Mouse (Mus musculus) hindbrain, embryonic 10.5 days (tissue): ENCODE results near the gene E2f3. TPM values are rescaled to one million over a fixed set of nuclear protein-coding genes. Genes with fewer than 3 reads are reported as not detected.
A peak's percentile ranks its signal among the peaks of the same experiment; 100 is the strongest.

Source experiments
- DNase-seq: peaks from one replicate; pipeline ENCODE4 v3.0.0-alpha.2; 2017; ENCODE audit warnings: low spot score
- H3K27ac ChIP-seq: fragments of 300-500 bp; sonication (generic); 2 replicates; pipeline ENCODE4 v1.5.1; 2016; ENCODE audit warnings: mild to moderate bottlenecking, moderate library complexity
- H3K27me3 ChIP-seq: fragments of 300-500 bp; sonication (generic); 2 replicates; pipeline ENCODE4 v1.6.1; 2016; ENCODE audit warnings: mild to moderate bottlenecking; ENCODE audit not compliant: poor library complexity, insufficient read depth, severe bottlenecking
- H3K36me3 ChIP-seq: fragments of 300-500 bp; sonication (generic); 2 replicates; pipeline ENCODE4 v1.6.1; 2016; ENCODE audit warnings: mild to moderate bottlenecking, moderate library complexity
- H3K4me1 ChIP-seq: fragments of 300-500 bp; sonication (generic); replicated peaks from 2 replicates; pipeline ENCODE4 v1.6.1; 2016; ENCODE audit warnings: mild to moderate bottlenecking
- H3K4me3 ChIP-seq: fragments of 300-500 bp; sonication (generic); 2 replicates; pipeline ENCODE4 v1.5.1; 2016; ENCODE audit warnings: mild to moderate bottlenecking, moderate library complexity
- H3K9me3 ChIP-seq: fragments of 300-500 bp; sonication (generic); 2 replicates; pipeline ENCODE4 v1.6.1; 2016; ENCODE audit warnings: mild to moderate bottlenecking, moderate library complexity
- WGBS: fragments of 180-500 bp; shearing (Covaris S2); methylation state at CpG from one replicate; pipeline ENCODE4 v1.1.7; 2016; 5-methylcytosine and 5-hydroxymethylcytosine counted together
- polyA plus RNA-seq: library from polyadenylated mRNA; unstranded; fragments of >200 nt; fragmentation: Nextera tagmentation; extraction: Ambion mirVana; gene quantifications from 2 replicates; pipeline ENCODE4 v1.2.1, GENCODE M21; 2016

Gene E2f3
- polyA plus RNA-seq: 15.6 and 18.8 TPM in 2 replicates

DNA sequence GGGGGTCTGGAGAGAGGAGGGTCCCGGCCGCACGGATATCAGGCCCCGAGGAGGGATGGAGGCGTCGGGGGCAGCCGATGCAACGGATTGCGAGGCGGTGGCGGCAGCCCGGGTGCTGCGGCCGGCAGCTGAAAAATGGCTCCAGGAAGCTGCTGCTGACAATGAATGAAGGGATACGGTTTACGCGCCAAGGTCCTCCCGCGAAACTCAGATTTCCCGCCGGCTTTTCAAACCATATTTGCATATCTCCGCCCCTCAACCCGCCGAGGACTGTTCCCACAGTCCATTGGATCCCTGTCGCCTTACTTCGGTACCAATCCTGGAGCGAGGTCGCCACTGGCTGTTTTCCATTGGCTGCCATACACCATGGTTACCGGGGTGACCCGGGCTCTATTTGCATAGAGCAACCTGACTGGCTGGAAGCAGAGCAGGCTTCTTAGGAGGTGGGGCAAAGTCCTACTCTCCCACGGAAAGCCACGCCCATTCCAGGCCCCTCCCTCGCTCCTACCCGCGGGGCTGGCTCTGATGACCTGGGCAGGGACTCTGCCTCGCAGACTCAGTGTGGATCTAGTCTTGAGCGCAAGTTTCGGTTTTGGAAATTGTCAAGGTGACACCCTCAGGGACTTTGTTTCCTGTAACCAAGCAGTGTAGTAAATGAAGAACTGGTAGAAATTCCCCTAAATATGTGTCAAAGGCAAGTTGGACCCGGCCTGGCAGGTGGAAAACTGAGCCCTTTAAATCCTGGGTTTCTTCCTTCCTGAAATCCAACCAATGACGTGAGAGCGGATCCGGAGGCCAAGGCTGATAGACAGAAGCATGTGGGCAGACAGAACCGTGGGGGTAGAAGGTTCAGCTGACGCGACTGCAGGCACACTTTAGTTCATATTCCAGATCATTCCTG is at the start of gene E2f3:
Gene E2f3 (minus strand): TSS at position 209 of the 901 bp plus-strand sequence.
- WGBS: under 1% methylated on average over 45 of the region's 45 CpGs
- no peaks in the 10 kb centered on the region for H3K9me3 ChIP-seq
- no peaks in the 10 kb centered on the region; the same call in 1 of the 2 replicates for H3K36me3 ChIP-seq
- H3K4me3 ChIP-seq: peak within 1 kb of the TSS; percentile 99
- DNase-seq: peak; percentile 99
- 0 out of 2 replicates have a peak, but pooled peaks cover 4% of the 10 kb centered on the region for H3K27me3 ChIP-seq
- peak within 1 kb of the TSS; percentile 100 for H3K27ac ChIP-seq
- peaks cover 37% of the 10 kb centered on the region for H3K4me1 ChIP-seq

DNA sequence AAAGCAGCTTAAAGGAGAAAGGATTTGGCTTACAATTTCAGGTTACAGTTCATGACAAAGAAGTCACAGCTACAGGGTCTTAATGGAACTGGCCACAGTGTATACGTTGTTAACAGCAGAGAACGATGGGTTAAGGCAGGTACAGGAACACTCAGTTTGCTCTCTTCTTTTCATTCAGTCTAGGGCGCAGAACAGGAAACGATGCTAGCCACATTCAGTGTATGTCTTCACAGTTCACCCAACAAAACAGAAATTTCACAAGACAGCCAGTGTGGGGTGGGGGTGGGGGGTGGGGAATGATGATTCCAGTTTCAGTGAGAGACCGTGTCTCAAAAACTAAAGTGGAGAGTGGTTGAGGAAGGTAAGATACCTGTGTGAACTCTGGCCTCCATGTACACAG is 48.7 kb upstream of the E2f3 start:
- H3K9me3 ChIP-seq: no peaks in the 10 kb centered on the region
- H3K27me3 ChIP-seq: no peaks in the 10 kb centered on the region
- H3K27ac ChIP-seq: no peak overlapping the region
- 95% methylated on average over 5 of the region's 5 CpGs for WGBS
- DNase-seq: no peak
- H3K4me1 ChIP-seq: no peaks in the 10 kb centered on the region
- H3K36me3 ChIP-seq: no peaks in the 10 kb centered on the region
- no peak overlapping the region for H3K4me3 ChIP-seq

DNA sequence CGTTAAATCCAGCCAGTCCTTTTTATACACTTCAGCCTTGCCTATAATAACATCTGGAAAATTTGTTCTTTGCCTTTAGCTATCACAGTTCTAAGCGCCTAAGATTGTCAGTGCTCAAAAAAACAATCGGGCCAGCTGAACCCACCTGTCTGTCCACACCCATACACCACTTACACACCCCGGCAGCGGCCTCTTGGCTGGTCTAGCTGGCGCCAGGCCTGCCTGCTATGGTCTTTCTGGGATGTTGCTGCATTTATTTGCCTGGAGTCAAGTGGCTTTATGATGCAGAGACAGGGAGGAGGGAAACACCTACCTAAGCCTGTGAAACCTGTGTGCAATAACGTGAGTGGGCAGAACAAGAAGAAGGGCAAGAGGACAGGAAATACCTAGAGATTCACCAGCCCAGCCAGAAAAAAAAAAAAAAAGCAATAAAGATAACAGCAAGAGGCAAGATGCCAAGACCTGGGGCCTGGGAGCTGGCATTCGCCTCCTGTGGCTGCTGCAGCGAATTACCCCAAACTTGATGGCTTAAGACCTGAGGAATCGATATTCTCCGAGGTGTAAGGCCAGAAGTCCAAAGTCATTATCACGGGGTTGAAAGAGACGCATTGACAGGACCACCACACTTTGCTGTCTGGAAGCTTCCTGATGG is 45.9 kb upstream of the E2f3 start:
- Histone ChIP-seq H3K4me3 (no peak overlapping the region), H3K27me3 (no peaks in the 10 kb centered on the region), H3K9me3 (no peaks in the 10 kb centered on the region), H3K4me1 (no peaks in the 10 kb centered on the region), H3K36me3 (no peaks in the 10 kb centered on the region), H3K27ac (no peak overlapping the region)
- DNase-seq: no peak
- WGBS: 88% methylated on average over 13 of the region's 13 CpGs

DNA sequence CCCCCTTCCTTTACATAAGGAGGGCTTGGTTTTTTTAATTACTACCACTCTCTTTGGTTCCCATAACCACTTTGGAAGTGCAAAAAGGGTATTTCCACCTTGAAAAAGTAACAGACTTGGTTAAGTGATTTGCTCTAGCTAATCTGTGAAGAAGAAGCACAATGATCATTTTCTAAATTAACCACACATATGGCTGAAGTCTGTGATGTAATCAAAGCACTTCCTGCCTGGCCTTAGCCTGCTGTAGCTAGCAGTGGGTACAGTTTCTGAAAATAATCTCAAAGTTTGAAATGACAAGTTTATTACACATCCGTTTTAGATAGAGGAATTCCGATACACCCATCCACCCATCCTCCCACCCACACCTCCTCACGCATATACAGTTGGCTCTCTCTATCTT is 42.0 kb upstream of the E2f3 start:
- DNase-seq: no peak
- Histone ChIP-seq H3K27me3 (no peaks in the 10 kb centered on the region), H3K27ac (no peak overlapping the region), H3K36me3 (no peaks in the 10 kb centered on the region), H3K9me3 (0 out of 2 replicates have a peak, but pooled peaks cover 3% of the 10 kb centered on the region), H3K4me1 (no peaks in the 10 kb centered on the region), H3K4me3 (no peak overlapping the region)
- WGBS: 90% methylated on average over 3 of the region's 3 CpGs

DNA sequence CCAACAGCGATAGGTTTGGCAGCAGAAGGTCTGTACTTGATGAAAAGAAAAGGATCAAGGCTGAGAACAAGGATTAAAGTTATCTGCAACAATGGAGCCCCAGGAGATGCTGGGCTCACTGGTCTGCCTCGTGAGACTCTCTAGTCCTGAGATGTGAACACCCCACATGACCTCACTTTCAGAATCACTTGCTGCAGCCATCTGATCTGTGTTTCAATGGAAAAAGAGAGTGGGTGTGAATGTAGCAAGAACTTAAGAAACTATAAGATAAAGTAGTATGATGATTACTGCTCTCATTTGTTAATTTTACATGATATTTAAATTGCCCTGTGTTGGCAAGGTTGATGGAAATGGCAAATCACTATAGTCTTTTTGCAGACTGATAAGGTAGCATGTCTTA is 36.6 kb upstream of the E2f3 start:
- H3K27me3 ChIP-seq: no peaks in the 10 kb centered on the region
- 70% methylated on average over 2 of the region's 2 CpGs for WGBS
- 0 out of 2 replicates have a peak, but pooled peaks cover 4% of the 10 kb centered on the region for H3K9me3 ChIP-seq
- DNase-seq: no peak
- H3K4me3 ChIP-seq: no peak overlapping the region
- H3K4me1 ChIP-seq: no peaks in the 10 kb centered on the region
- H3K27ac ChIP-seq: no peak overlapping the region
- no peaks in the 10 kb centered on the region for H3K36me3 ChIP-seq

DNA sequence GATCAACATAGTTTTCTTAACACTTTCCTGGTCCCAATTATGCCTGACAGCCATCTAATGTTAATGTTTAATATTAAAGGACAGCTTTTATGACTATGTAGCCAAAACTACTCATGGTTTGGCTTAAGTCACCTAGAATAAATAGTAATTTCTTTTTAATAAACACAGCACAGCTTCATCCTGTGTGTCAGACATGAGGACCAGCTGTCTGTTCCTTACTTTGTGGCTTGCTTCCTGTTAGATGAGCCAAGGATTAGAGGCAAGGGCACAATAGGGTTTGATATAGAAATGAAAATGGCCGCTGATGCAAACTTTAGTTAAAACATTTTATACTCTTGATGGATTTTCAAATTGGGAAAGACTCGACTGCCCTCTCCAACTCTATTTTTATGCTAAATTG is 32.7 kb upstream of the E2f3 start:
- Histone ChIP-seq H3K4me3 (no peak overlapping the region), H3K36me3 (no peaks in the 10 kb centered on the region), H3K4me1 (no peaks in the 10 kb centered on the region), H3K27me3 (no peaks in the 10 kb centered on the region), H3K27ac (no peak overlapping the region), H3K9me3 (0 out of 2 replicates have a peak, but pooled peaks cover 4% of the 10 kb centered on the region)
- DNase-seq: no peak
- WGBS: 87% methylated on average over 2 of the region's 2 CpGs

DNA sequence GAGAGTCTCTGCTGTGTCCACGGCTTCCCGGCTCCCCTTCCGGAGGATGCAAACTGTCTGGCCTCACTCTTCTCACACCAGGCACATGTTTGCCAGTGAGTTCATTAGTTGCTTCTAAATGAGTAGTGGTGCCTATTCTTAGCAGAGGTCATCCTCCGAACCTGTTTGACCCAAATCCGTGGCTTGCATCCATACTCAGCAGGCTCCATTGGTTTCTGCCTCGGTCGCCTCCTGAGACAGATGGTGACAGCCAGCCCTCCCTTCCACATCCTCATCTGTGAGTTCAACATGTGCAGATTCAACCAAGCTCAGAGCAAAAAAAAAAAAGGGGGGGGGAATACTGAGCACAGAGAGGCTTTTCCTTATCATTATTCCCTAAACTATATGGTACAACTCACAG is 31.7 kb upstream of the E2f3 start:
- Histone ChIP-seq H3K36me3 (no peaks in the 10 kb centered on the region), H3K4me1 (0 out of 2 replicates have a peak, but pooled peaks cover 8% of the 10 kb centered on the region), H3K27ac (no peak overlapping the region), H3K9me3 (no peaks in the 10 kb centered on the region), H3K27me3 (no peaks in the 10 kb centered on the region), H3K4me3 (no peak overlapping the region)
- no peak for DNase-seq
- WGBS: 89% methylated on average over 7 of the region's 7 CpGs

DNA sequence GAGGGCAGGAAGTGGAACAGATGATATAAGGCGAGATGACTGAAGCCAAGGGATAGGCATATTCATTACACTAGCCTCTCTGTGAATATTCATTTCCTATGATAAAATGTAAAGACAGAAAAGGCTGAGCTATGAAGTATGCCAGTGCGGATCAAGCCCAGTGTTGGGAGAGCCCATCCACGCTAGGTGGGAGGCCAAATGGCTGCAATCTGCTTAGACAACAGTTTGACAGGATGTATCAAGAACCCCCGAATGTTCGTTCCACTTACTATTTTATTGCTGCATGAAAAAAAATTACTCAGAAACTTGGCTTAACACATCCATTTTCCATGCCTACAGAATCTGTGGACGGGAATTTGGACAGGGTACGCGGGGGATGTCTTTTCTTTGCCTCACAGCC is 28.7 kb upstream of the E2f3 start:
- Histone ChIP-seq H3K27me3 (no peaks in the 10 kb centered on the region), H3K27ac (no peak overlapping the region), H3K4me1 (0 out of 2 replicates have a peak, but pooled peaks cover 8% of the 10 kb centered on the region), H3K4me3 (no peak overlapping the region), H3K9me3 (no peaks in the 10 kb centered on the region), H3K36me3 (no peaks in the 10 kb centered on the region)
- 94% methylated on average over 8 of the region's 8 CpGs for WGBS
- no peak for DNase-seq

DNA sequence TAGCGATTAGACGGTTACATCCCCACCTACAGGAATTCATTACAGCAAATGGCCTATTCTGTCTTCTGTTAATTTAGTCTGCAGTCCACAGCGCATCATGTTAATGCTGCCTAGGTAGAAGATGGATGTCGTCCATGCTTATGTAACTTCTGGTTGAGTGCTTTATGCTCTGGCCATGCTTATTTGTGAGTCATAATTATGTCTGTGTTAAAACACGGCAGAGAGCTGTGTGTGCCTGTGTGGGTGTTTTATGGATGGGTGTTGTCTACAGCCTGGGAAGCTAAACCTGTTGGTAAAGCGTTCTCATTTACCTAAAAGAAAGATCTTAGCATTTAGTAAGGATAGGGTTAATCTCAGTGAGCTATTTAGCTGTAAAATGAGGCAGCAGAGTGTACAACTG is 26.4 kb upstream of the E2f3 start:
- Histone ChIP-seq H3K27me3 (no peaks in the 10 kb centered on the region), H3K4me3 (no peak overlapping the region), H3K4me1 (0 out of 2 replicates have a peak, but pooled peaks cover 8% of the 10 kb centered on the region), H3K27ac (no peak overlapping the region), H3K9me3 (no peaks in the 10 kb centered on the region), H3K36me3 (no peaks in the 10 kb centered on the region)
- DNase-seq: no peak
- WGBS: 90% methylated on average over 6 of the region's 6 CpGs

DNA sequence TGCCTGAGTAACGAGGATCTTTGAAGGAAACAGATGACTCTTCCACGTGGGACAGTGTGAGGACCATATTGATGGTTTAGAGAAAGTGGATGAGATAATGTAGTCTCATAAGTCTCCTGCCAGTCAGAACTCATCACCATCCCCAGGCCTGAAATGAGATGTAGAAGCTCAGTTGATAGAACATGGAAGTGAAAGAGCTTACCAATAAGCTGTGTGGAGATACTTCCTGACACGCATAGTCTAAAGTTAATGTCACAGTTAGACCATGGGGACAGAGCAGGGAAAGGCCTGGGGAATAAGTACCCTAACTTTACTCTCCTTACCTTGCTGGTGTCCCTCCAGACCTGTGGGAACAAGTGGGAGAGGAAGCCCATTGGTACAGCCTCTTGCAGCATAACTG is 22.9 kb upstream of the E2f3 start:
- WGBS: 82% methylated on average over 3 of the region's 3 CpGs
- no peaks in the 10 kb centered on the region for H3K36me3 ChIP-seq
- H3K27ac ChIP-seq: no peak overlapping the region
- 0 out of 2 replicates have a peak, but pooled peaks cover 8% of the 10 kb centered on the region for H3K4me1 ChIP-seq
- no peaks in the 10 kb centered on the region for H3K9me3 ChIP-seq
- H3K4me3 ChIP-seq: no peak overlapping the region
- no peak for DNase-seq
- no peaks in the 10 kb centered on the region for H3K27me3 ChIP-seq

DNA sequence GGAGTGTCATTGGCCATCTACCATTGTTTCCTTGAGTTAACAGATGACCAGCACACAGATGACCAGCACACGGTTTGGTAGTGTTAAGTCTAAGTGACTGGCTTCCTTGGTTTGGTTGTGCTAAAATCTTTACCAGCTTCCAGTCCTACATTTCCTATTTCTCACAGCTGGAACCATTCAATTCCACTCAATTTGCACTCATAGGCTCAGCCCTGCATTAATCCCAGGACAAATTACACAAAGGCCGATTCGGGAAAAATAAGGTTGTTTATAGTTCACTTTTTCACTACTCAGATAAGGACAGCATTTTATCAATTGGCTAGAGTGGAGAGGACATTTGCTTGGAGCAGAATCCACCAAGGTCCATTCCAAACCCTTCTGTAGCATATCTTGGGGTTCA is 19.6 kb upstream of the E2f3 start:
- H3K4me1 ChIP-seq: peaks cover 4% of the 10 kb centered on the region; the same call in 1 of the 2 replicates
- no peak for DNase-seq
- WGBS: 91% methylated on average over 3 of the region's 3 CpGs

DNA sequence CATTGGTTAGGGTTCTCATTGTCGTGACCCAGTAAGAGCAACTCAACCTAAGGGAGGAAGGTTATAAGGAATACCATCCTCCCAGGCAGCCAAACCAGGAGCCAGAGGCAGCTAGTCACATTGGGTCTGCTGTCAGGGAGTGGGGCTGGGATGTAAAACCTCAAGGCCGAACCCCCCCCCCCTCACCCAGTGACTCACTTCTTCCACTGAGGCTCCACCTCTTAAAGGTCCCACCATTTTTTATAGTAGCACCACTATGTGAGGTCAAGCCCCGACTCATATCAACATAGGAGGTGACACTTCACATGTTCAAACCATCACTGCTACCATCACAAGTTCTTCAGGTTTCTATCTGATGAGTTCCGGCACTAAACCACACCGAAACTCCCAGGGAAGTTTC is 19.0 kb upstream of the E2f3 start:
- peaks cover 4% of the 10 kb centered on the region; the same call in 1 of the 2 replicates for H3K4me1 ChIP-seq
- no peak overlapping the region for H3K4me3 ChIP-seq
- H3K27ac ChIP-seq: no peak overlapping the region
- H3K36me3 ChIP-seq: no peaks in the 10 kb centered on the region
- H3K27me3 ChIP-seq: no peaks in the 10 kb centered on the region
- WGBS: 96% methylated on average over 5 of the region's 5 CpGs
- DNase-seq: no peak
- no peaks in the 10 kb centered on the region for H3K9me3 ChIP-seq

More for the DNA sequence above, 19.6 kb upstream of the E2f3 start:
- no peak overlapping the region for H3K27ac ChIP-seq
- no peaks in the 10 kb centered on the region for H3K27me3 ChIP-seq
- H3K9me3 ChIP-seq: no peaks in the 10 kb centered on the region
- H3K36me3 ChIP-seq: no peaks in the 10 kb centered on the region
- H3K4me3 ChIP-seq: no peak overlapping the region

DNA sequence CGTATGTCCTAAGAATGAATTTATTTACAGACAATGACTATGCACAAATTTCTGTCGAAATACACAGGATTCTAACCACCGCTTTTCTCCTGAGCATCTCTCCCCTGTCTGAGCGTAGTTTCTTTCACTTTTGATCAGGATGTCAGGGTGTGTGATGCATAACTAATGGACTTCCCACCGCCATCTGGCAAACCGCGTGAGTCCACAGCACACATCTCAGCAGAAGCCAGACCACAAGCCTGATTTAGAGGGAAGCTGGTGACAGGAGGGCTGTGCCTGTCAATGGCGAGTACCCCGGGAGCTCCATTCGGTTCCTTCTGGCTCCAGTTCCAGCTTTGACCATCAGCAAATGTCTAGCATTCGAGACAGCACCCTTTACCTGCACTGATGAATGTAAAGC is 17.3 kb upstream of the E2f3 start:
- Histone ChIP-seq H3K4me3 (no peak overlapping the region), H3K9me3 (no peaks in the 10 kb centered on the region), H3K27me3 (no peaks in the 10 kb centered on the region), H3K4me1 (peaks cover 4% of the 10 kb centered on the region; the same call in 1 of the 2 replicates), H3K36me3 (no peaks in the 10 kb centered on the region), H3K27ac (no peak overlapping the region)
- WGBS: 58% methylated on average over 11 of the region's 11 CpGs
- no peak for DNase-seq
